Comparison of ENCODE assay signal across 18 mouse cellular contexts in the genomic region with DNA sequence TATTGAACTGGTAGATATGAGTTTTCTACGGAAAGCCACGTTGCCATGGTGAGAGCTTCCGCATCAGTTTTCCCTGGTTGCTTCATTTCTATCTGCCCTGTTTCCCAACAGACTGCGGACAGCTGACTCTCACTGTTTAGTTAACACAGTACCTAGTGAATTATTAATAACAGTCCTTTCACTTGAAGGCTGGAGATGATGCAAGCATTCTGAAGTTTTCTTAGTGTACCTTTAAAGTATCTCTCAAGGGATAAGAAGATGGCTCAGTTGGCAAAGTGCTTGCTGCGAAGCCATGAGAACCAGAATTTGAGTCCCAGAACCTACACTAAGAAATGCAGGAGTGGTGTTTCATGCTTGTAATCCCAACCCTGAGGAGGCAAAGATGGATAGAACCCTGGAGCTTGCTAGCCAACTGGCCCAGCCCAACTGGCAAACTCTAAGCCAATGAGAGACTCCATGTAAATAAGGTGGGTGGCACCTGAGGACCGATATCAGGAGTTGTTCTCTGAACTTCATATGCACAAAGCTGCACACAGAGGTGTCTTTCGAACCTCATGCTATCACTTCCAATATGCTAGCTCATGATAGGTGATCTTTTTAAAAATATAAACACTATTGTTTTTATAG. TPM values are rescaled to one million over a fixed set of nuclear protein-coding genes. Genes with fewer than 3 reads are reported as not detected.
DNase-seq lines count a peak whose midpoint lies in the region; ATAC-seq and TF ChIP-seq lines count a peak whose summit lies in the region.
"Had no signal": no experiment of that assay in that cellular context is flagged by ENCODE, and none has a peak within 500 bp of the region (broad histone marks: within the 10 kb centered on the region; RNA-seq: fewer than 3 reads in every experiment).

No protein-coding gene starts in this region.

- H3K4me1 ChIP-seq in intestine, embryonic 15.5 days (replicated peaks), result no peaks in the 10 kb centered on the region
- peaks cover 5% of the 10 kb centered on the region for H3K4me1 ChIP-seq in liver, postnatal 0 days (ENCODE audit: insufficient read depth)

- no peak overlapping the region for H3K9ac ChIP-seq in intestine, embryonic 15.5 days
- H3K9ac ChIP-seq in liver, postnatal 0 days (replicated peaks), result no peak overlapping the region
- H3K9ac ChIP-seq: forebrain, postnatal 0 days; neural tube, embryonic 15.5 days had no signal

- H3K27ac ChIP-seq in intestine, embryonic 15.5 days, result no peak overlapping the region
- H3K27ac ChIP-seq in liver, postnatal 0 days (ENCODE audit: low read depth), result no peak overlapping the region
- H3K27ac ChIP-seq: hindbrain, postnatal 0 days; neural tube, embryonic 15.5 days; stomach, postnatal 0 days had no signal

- WGBS in intestine, embryonic 15.5 days, result 49% methylated on average over 7 of the region's 7 CpGs
- WGBS in liver, postnatal 0 days (ENCODE audit: insufficient replicate concordance), result 53% methylated on average over 7 of the region's 7 CpGs

- no peak for TF ChIP-seq EP300 in liver, postnatal 0 days (IDR thresholded peaks at IDR 0.05; ENCODE audit: low read depth)

- no peaks in the 10 kb centered on the region for H3K36me3 ChIP-seq in intestine, embryonic 15.5 days
- H3K36me3 ChIP-seq in liver, postnatal 0 days (replicated peaks; ENCODE audit: insufficient read depth, low read length), result no peaks in the 10 kb centered on the region
- H3K36me3 ChIP-seq: neural tube, embryonic 15.5 days had no signal

- intact Hi-C loops in left cerebral cortex, postnatal 14 days (cut with DNase I), result no loop called here

- peak; percentile 67; the same call in 1 of the 2 replicates for ATAC-seq in intestine, embryonic 15.5 days
- ATAC-seq in liver, postnatal 0 days, result peak; percentile 98
- ATAC-seq: forebrain, postnatal 0 days; hindbrain, postnatal 0 days; Patski had no signal

- DNase-seq in lung, postnatal 25 days (ENCODE audit: low spot score), result peak; percentile 33
- DNase-seq in lung, postnatal 10 days, result no peak
- DNase-seq in kidney, postnatal 14 days, result peak; percentile 26
- DNase-seq in liver, postnatal 0 days, result peak; percentile 43
- no peak for DNase-seq in left cerebral cortex, postnatal 14 days (ENCODE audit: low spot score in 2 of 2)
- no peak for DNase-seq in T-cell, adult 2 months (ENCODE audit: low spot score)
- DNase-seq: cerebellum, adult 2 months; forebrain, postnatal 0 days; layer of hippocampus, adult 9-11 months; right cerebral cortex, adult 18-20 months had no signal

- no peak overlapping the region for H3K4me3 ChIP-seq in intestine, embryonic 15.5 days (replicated peaks)
- H3K4me3 ChIP-seq in liver, postnatal 0 days (ENCODE audit: low read depth, low read length), result no peak overlapping the region
- H3K4me3 ChIP-seq: erythroblast, embryonic 14.5 days; neural tube, embryonic 15.5 days had no signal

- TF ChIP-seq CTCF in liver, postnatal 0 days (IDR thresholded peaks at IDR 0.05; ENCODE audit: low read depth), result no peak

- H3K9me3 ChIP-seq in intestine, embryonic 15.5 days, result no peaks in the 10 kb centered on the region
- H3K9me3 ChIP-seq in liver, postnatal 0 days (ENCODE audit: low read length), result no peaks in the 10 kb centered on the region
- H3K9me3 ChIP-seq: neural tube, embryonic 15.5 days had no signal

- no peaks in the 10 kb centered on the region for H3K27me3 ChIP-seq in intestine, embryonic 15.5 days (replicated peaks)
- no peaks in the 10 kb centered on the region for H3K27me3 ChIP-seq in liver, postnatal 0 days (ENCODE audit: insufficient read depth, low read length)
- H3K27me3 ChIP-seq: neural tube, embryonic 15.5 days; Patski had no signal

- H3K4me2 ChIP-seq in intestine, embryonic 15.5 days (replicated peaks), result no peak overlapping the region
- no peak overlapping the region for H3K4me2 ChIP-seq in liver, postnatal 0 days (ENCODE audit: low read depth, low read length)
- H3K4me2 ChIP-seq: neural tube, embryonic 15.5 days had no signal

RNA-seq across cellular contexts. Expression of gene Stmnd1, which starts 35.7 kb away (rescaled TPM):
- not detected in 2 replicates for polyA plus RNA-seq in intestine, embryonic 15.5 days (2015; fragmentation: Nextera tagmentation; extraction: Ambion mirVana)
- not detected in 2 replicates for polyA plus RNA-seq in liver, postnatal 0 days (2015; fragmentation: Nextera tagmentation; extraction: Ambion mirVana)
- not detected for total RNA-seq in left cerebral cortex, postnatal 14 days (2021)
- total RNA-seq: forebrain, postnatal 0 days; hindbrain, postnatal 0 days; megakaryocyte-erythroid progenitor cell, adult 5-6 weeks had no signal
- polyA plus RNA-seq: erythroblast, embryonic 14.5 days; forebrain, postnatal 0 days; Patski; spleen, adult 2 months had no signal

Comparison
In these comparisons a context has a peak if more than half of its experiments do, and no peak if none do; other contexts are left out.
1. DNase-seq: peak in lung, postnatal 25 days (single experiment), kidney, postnatal 14 days (single experiment) and liver, postnatal 0 days (single experiment); none in lung, postnatal 10 days (single experiment), left cerebral cortex, postnatal 14 days (0 of 2) and T-cell, adult 2 months (single experiment).